Mouse (Mus musculus): ENCODE data around the gene Ifnlr1. TPM values are rescaled to one million over a fixed set of nuclear protein-coding genes. Genes with fewer than 3 reads are reported as not detected.

The Ifnlr1 gene
- polyA plus RNA-seq, 1 experiment: not detected

- no peaks in the 10 kb centered on the region for H3K27me3 ChIP-seq (ENCODE audit: control insufficient read depth, insufficient read depth, insufficient read length)
- no peaks in the 10 kb centered on the region for H3K79me2 ChIP-seq (ENCODE audit: control insufficient read depth, insufficient read depth)
- no peak overlapping the region for H3ac ChIP-seq (ENCODE audit: control insufficient read depth, insufficient read length)
- H3K36me3 ChIP-seq (ENCODE audit: control insufficient read depth, insufficient read depth): no peaks in the 10 kb centered on the region
- peak overlapping the region; percentile 18 for H3K4me2 ChIP-seq (ENCODE audit: low read depth)
- H3K4me3 ChIP-seq: no peak overlapping the region
- TF ChIP-seq MYOD1 (IDR thresholded peaks at IDR 0.05; ENCODE audit: control insufficient read depth in 1 of 3, insufficient read length in 2 of 3, low read depth in 2 of 3) (peak; percentile 49 to 87 (median 64)), MYOG (IDR thresholded peaks at IDR 0.05; ENCODE audit: control insufficient read depth in 1 of 3, insufficient read depth in 1 of 3, insufficient read length in 2 of 3, low read depth in 2 of 3) (peak; percentile 31 to 77 (median 36)), MAX (IDR thresholded peaks at IDR 0.05; ENCODE audit: low read depth) (no peak), E2F4 (IDR thresholded peaks at IDR 0.05; ENCODE audit: insufficient read depth) (no peak), CEBPB (IDR thresholded peaks at IDR 0.05; ENCODE audit: insufficient read depth, poor library complexity, severe bottlenecking) (no peak), SRF (IDR thresholded peaks at IDR 0.05; ENCODE audit: control insufficient read depth, insufficient read length, low read depth) (no peak), POLR2AphosphoS2 (IDR thresholded peaks at IDR 0.05; ENCODE audit: insufficient read length, low read depth) (no peak), TCF3 (IDR thresholded peaks at IDR 0.05; ENCODE audit: insufficient read length, low read depth) (no peak), USF1 (IDR thresholded peaks at IDR 0.05; ENCODE audit: low read depth) (no peak)
Observed at GRCm38 (mm10) chr4:135730951-135731350, 44.9 kb downstream of the Ifnlr1 start.

GRCm38 (mm10) chr4:135733901-135734300 lies 47.8 kb downstream of the Ifnlr1 start:
- no peaks in the 10 kb centered on the region for H3K27me3 ChIP-seq (ENCODE audit: control insufficient read depth, insufficient read depth, insufficient read length)
- TF ChIP-seq POLR2AphosphoS2 (IDR thresholded peaks at IDR 0.05; ENCODE audit: insufficient read length, low read depth): no peak
- TF ChIP-seq TCF12 (IDR thresholded peaks at IDR 0.05; ENCODE audit: insufficient read depth, poor library complexity, severe bottlenecking): no peak
- no peak for TF ChIP-seq SRF (IDR thresholded peaks at IDR 0.05; ENCODE audit: control insufficient read depth, insufficient read length, low read depth)
- TF ChIP-seq MAX (IDR thresholded peaks at IDR 0.05; ENCODE audit: low read depth): no peak
- no peak for TF ChIP-seq POLR2A (IDR thresholded peaks at IDR 0.05; ENCODE audit: insufficient read length, low read depth)
- no peak for TF ChIP-seq CEBPB (IDR thresholded peaks at IDR 0.05; ENCODE audit: insufficient read depth, poor library complexity, severe bottlenecking)
- TF ChIP-seq USF1 (IDR thresholded peaks at IDR 0.05; ENCODE audit: low read depth): no peak
- TF ChIP-seq REST (IDR thresholded peaks at IDR 0.05; ENCODE audit: insufficient read depth, insufficient read length): no peak
- no peak for TF ChIP-seq MYOG (IDR thresholded peaks at IDR 0.05; ENCODE audit: control insufficient read depth in 1 of 3, insufficient read depth in 1 of 3, insufficient read length in 2 of 3, low read depth in 2 of 3)
- no peak for TF ChIP-seq MYOD1 (IDR thresholded peaks at IDR 0.05; ENCODE audit: control insufficient read depth in 1 of 3, insufficient read length in 2 of 3, low read depth in 2 of 3)
- TF ChIP-seq TCF3 (IDR thresholded peaks at IDR 0.05; ENCODE audit: insufficient read length, low read depth): no peak
- TF ChIP-seq E2F4 (IDR thresholded peaks at IDR 0.05; ENCODE audit: insufficient read depth): no peak
- H3K36me3 ChIP-seq (ENCODE audit: control insufficient read depth, insufficient read depth): no peaks in the 10 kb centered on the region

GRCm38 (mm10) chr4:135736903-135737302 lies 50.8 kb downstream of the Ifnlr1 start:
- Histone ChIP-seq H3K79me2 (ENCODE audit: control insufficient read depth, insufficient read depth) (no peaks in the 10 kb centered on the region), H3K27me3 (ENCODE audit: control insufficient read depth, insufficient read depth, insufficient read length) (no peaks in the 10 kb centered on the region), H3ac (ENCODE audit: control insufficient read depth, insufficient read length) (no peak overlapping the region), H3K4me3 (no peak overlapping the region), H3K36me3 (ENCODE audit: control insufficient read depth, insufficient read depth) (no peaks in the 10 kb centered on the region), H3K4me2 (ENCODE audit: low read depth) (peak overlapping the region; percentile 39)
- no peak for TF ChIP-seq SRF (IDR thresholded peaks at IDR 0.05; ENCODE audit: control insufficient read depth, insufficient read length, low read depth)
- peak in 1 of 3 experiments; percentile 47 for TF ChIP-seq MYOG (IDR thresholded peaks at IDR 0.05; ENCODE audit: control insufficient read depth in 1 of 3, insufficient read depth in 1 of 3, insufficient read length in 2 of 3, low read depth in 2 of 3)
- peak; percentile 56 for TF ChIP-seq TCF12 (IDR thresholded peaks at IDR 0.05; ENCODE audit: insufficient read depth, poor library complexity, severe bottlenecking)
- TF ChIP-seq MYOD1 (IDR thresholded peaks at IDR 0.05; ENCODE audit: control insufficient read depth in 1 of 3, insufficient read length in 2 of 3, low read depth in 2 of 3): peak; percentile 82 to 94 (median 83)
- no peak for TF ChIP-seq POLR2AphosphoS2 (IDR thresholded peaks at IDR 0.05; ENCODE audit: insufficient read length, low read depth)
- peak; percentile 40 for TF ChIP-seq TCF3 (IDR thresholded peaks at IDR 0.05; ENCODE audit: insufficient read length, low read depth)
- TF ChIP-seq USF1 (IDR thresholded peaks at IDR 0.05; ENCODE audit: low read depth): no peak

More at GRCm38 (mm10) chr4:135733901-135734300, 47.8 kb downstream of the Ifnlr1 start:
- H3K4me2 ChIP-seq (ENCODE audit: low read depth): no peak overlapping the region
- no peak overlapping the region for H3K4me3 ChIP-seq
- H3K79me2 ChIP-seq (ENCODE audit: control insufficient read depth, insufficient read depth): no peaks in the 10 kb centered on the region
- H3ac ChIP-seq (ENCODE audit: control insufficient read depth, insufficient read length): no peak overlapping the region

- H3K4me3 ChIP-seq: no peak overlapping the region
- no peak overlapping the region for H3ac ChIP-seq (ENCODE audit: control insufficient read depth, insufficient read length)
- TF ChIP-seq CEBPB (IDR thresholded peaks at IDR 0.05; ENCODE audit: insufficient read depth, poor library complexity, severe bottlenecking): no peak
- TF ChIP-seq MYOD1 (IDR thresholded peaks at IDR 0.05; ENCODE audit: control insufficient read depth in 1 of 3, insufficient read length in 2 of 3, low read depth in 2 of 3): no peak
- no peak for TF ChIP-seq POLR2AphosphoS2 (IDR thresholded peaks at IDR 0.05; ENCODE audit: insufficient read length, low read depth)
- no peak for TF ChIP-seq REST (IDR thresholded peaks at IDR 0.05; ENCODE audit: insufficient read depth, insufficient read length)
- TF ChIP-seq E2F4 (IDR thresholded peaks at IDR 0.05; ENCODE audit: insufficient read depth): no peak
- no peak for TF ChIP-seq TCF3 (IDR thresholded peaks at IDR 0.05; ENCODE audit: insufficient read length, low read depth)
- TF ChIP-seq MAX (IDR thresholded peaks at IDR 0.05; ENCODE audit: low read depth): no peak
- TF ChIP-seq TCF12 (IDR thresholded peaks at IDR 0.05; ENCODE audit: insufficient read depth, poor library complexity, severe bottlenecking): no peak
- no peak for TF ChIP-seq USF1 (IDR thresholded peaks at IDR 0.05; ENCODE audit: low read depth)
- no peak for TF ChIP-seq POLR2A (IDR thresholded peaks at IDR 0.05; ENCODE audit: insufficient read length, low read depth)
- TF ChIP-seq MYOG (IDR thresholded peaks at IDR 0.05; ENCODE audit: control insufficient read depth in 1 of 3, insufficient read depth in 1 of 3, insufficient read length in 2 of 3, low read depth in 2 of 3): no peak
- TF ChIP-seq SRF (IDR thresholded peaks at IDR 0.05; ENCODE audit: control insufficient read depth, insufficient read length, low read depth): no peak
- no peaks in the 10 kb centered on the region for H3K27me3 ChIP-seq (ENCODE audit: control insufficient read depth, insufficient read depth, insufficient read length)
- H3K79me2 ChIP-seq (ENCODE audit: control insufficient read depth, insufficient read depth): no peaks in the 10 kb centered on the region
- H3K4me2 ChIP-seq (ENCODE audit: low read depth): peak overlapping the region; percentile 18
- H3K36me3 ChIP-seq (ENCODE audit: control insufficient read depth, insufficient read depth): no peaks in the 10 kb centered on the region
Observed at GRCm38 (mm10) chr4:135738237-135738636, 52.1 kb downstream of the Ifnlr1 start.
